Mouse (Mus musculus) retina, embryonic 14.5 days (tissue): ENCODE data around the gene Dnajc5g.

Source experiments
- DNase-seq: peaks from one replicate; pipeline ENCODE4 v3.0.0-alpha.2; 2015; ENCODE audit warnings: low spot score

The Dnajc5g gene

GRCm38 (mm10) chr5:31105814-31106335 lies at the start of gene Dnajc5g:
Gene Dnajc5g (plus strand): TSS chr5:31106285.
- DNase-seq, result no peak

- DNase-seq, result no peak
These were observed 36.3 kb upstream of the Dnajc5g start for GRCm38 (mm10) chr5:31069810-31070209.

GRCm38 (mm10) chr5:31071059-31071458 lies 35.0 kb upstream of the Dnajc5g start:
- DNase-seq, result no peak

- no peak for DNase-seq
These were observed 34.3 kb upstream of the Dnajc5g start for GRCm38 (mm10) chr5:31071821-31072220.

GRCm38 (mm10) chr5:31073176-31073575 lies 32.9 kb upstream of the Dnajc5g start:
- no peak for DNase-seq

- no peak for DNase-seq
These were observed 29.7 kb upstream of the Dnajc5g start for GRCm38 (mm10) chr5:31076346-31076745.

- DNase-seq, result no peak
These were observed 25.9 kb upstream of the Dnajc5g start for GRCm38 (mm10) chr5:31080059-31080794.

GRCm38 (mm10) chr5:31080795-31081164 lies 25.3 kb upstream of the Dnajc5g start:
- no peak for DNase-seq

- peak; percentile 72 for DNase-seq
These were observed 24.7 kb upstream of the Dnajc5g start for GRCm38 (mm10) chr5:31081386-31081785.

GRCm38 (mm10) chr5:31082355-31082754 lies 23.7 kb upstream of the Dnajc5g start:
- peak; percentile 63 for DNase-seq

GRCm38 (mm10) chr5:31082935-31083625 lies 23.0 kb upstream of the Dnajc5g start:
- peak; percentile 7 for DNase-seq

GRCm38 (mm10) chr5:31083949-31084348 lies 22.1 kb upstream of the Dnajc5g start:
- DNase-seq, result peak; percentile 47

GRCm38 (mm10) chr5:31086606-31087005 lies 19.5 kb upstream of the Dnajc5g start:
- DNase-seq, result no peak

GRCm38 (mm10) chr5:31087131-31087530 lies 19.0 kb upstream of the Dnajc5g start:
- no peak for DNase-seq

GRCm38 (mm10) chr5:31092231-31092975 lies 13.7 kb upstream of the Dnajc5g start:
- peak; percentile 18 for DNase-seq

- DNase-seq, result peak; percentile 58
These were observed 12.7 kb upstream of the Dnajc5g start for GRCm38 (mm10) chr5:31093151-31094041.

GRCm38 (mm10) chr5:31094100-31094798 lies 11.8 kb upstream of the Dnajc5g start:
- peak; percentile 31 for DNase-seq

GRCm38 (mm10) chr5:31094799-31095691 lies 11.0 kb upstream of the Dnajc5g start:
- peak; percentile 61 for DNase-seq

GRCm38 (mm10) chr5:31095711-31096480 lies 10.2 kb upstream of the Dnajc5g start:
- DNase-seq, result peak; percentile 13
